Mouse (Mus musculus): ENCODE data around the gene Cers2.

DNA sequence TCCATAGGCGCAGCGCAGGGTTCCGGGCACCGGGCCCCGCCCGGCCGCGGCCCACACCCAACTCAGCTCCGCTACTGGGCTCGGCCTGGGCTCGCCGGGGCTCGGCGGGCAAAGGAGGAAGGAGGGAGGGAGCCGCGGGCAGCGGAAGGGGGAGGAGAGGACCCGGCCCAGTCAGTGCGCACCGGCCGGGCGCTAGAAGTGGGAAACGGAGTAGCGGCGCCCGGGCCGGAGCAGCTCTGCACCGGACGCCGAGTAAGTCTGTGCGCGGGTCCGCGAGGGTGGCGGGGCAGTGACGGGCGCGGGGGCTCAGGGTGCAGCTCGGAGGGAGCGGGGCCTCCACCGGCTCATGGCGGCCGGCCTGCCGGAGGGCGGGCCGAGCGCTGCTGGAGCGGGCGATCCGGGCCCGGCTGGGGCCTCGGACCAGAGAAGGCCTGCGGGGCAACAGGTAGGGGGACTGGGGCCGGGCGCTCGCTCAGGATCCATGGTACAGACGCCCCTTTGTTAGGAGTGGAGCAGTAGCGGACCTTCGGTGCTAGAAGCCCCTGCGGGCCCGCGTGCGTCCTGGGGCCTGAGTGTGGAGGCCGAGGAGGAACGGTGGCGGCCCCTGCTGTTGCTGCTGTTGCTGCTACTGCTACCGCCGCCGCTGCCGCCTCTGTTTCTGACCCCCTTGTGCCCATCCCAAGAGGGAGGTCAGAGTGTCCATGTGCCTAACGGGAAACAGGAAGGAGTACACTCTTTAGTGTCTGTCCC is 678 bp downstream of the Cers2 start:
- TF ChIP-seq CTCF (IDR thresholded peaks at IDR 0.05; ENCODE audit: low read depth) (peak; percentile 69), EP300 (IDR thresholded peaks at IDR 0.05; ENCODE audit: low read depth) (no peak)

All from liver, postnatal 0 days (tissue).